Mouse (Mus musculus) heart, adult 2 months (tissue): ENCODE data around the gene Mrpl21. TPM values are rescaled to one million over a fixed set of nuclear protein-coding genes. Genes with fewer than 3 reads are reported as not detected.

ENCODE experiments used
- DNase-seq, 2 experiments: peaks; one replicate each; pipeline ENCODE4 v3.0.0; 2021
- H3K27ac ChIP-seq: fragments of 200-600 bp; 2 replicates; pipeline ENCODE4 v1.8.1; 2022
- H3K27me3 ChIP-seq: fragments of 200-500 bp; 2 replicates; pipeline ENCODE4 v1.6.1; 2012; ENCODE audit warnings: mild to moderate bottlenecking, low read length, inconsistent platforms, mixed read lengths; ENCODE audit not compliant: control insufficient read depth, insufficient read depth
- H3K36me3 ChIP-seq: fragments of 200-500 bp; 2 replicates; pipeline ENCODE4 v1.6.1; 2012; ENCODE audit warnings: low read length, inconsistent platforms; ENCODE audit not compliant: control insufficient read depth, insufficient read depth
- H3K4me1 ChIP-seq: fragments of 200-500 bp; 2 replicates; pipeline ENCODE4 v1.6.1; 2011; ENCODE audit warnings: low read length; ENCODE audit not compliant: control insufficient read depth, insufficient read depth
- H3K4me3 ChIP-seq: fragments of 200-600 bp; 2 replicates; pipeline ENCODE4 v1.8.1; 2022
- H3K79me2 ChIP-seq: fragments of 200-500 bp; replicated peaks from 2 replicates; pipeline ENCODE4 v1.6.1; 2012; ENCODE audit warnings: mild to moderate bottlenecking, inconsistent platforms, low read length, moderate library complexity, mixed read lengths; ENCODE audit not compliant: control insufficient read depth, insufficient read depth
- H3K9ac ChIP-seq: fragments of 200-500 bp; 2 replicates; pipeline ENCODE4 v1.6.1; 2012; ENCODE audit warnings: low read depth, mild to moderate bottlenecking, control low read depth, inconsistent platforms, low read length, mixed read lengths
- CTCF ChIP-seq: fragments of 200-600 bp; IDR thresholded peaks from 2 replicates; pipeline ENCODE4 v1.8.1; 2022; ENCODE audit warnings: antibody characterized with exemption, mild to moderate bottlenecking, moderate library complexity
- EP300 ChIP-seq: fragments of 200-500 bp; IDR thresholded peaks from 2 replicates; pipeline ENCODE4 v1.6.1; 2011; ENCODE audit warnings: low read depth, low read length, control low read depth; ENCODE audit not compliant: insufficient read depth
- POLR2A ChIP-seq: fragments of 200-500 bp; IDR thresholded peaks from 2 replicates; pipeline ENCODE4 v1.6.1; 2011; ENCODE audit warnings: mild to moderate bottlenecking, low read depth, low read length, control low read depth; ENCODE audit not compliant: insufficient read depth
- WGBS: fragments of 180-500 bp; shearing (Covaris S2); methylation state at CpG from one replicate; pipeline ENCODE4 v1.1.7; 2018; 5-methylcytosine and 5-hydroxymethylcytosine counted together
- intact Hi-C: fragments of 180-260 bp; cut with DNase I; formaldehyde crosslinking; loops from one replicate; pipeline ENCODE4 v1.15.1; 2025
- microRNA-seq, 2 experiments: library from miRNA; unstranded; fragments of <30 nt; microRNA quantifications; one replicate each; pipeline ENCODE4 v1.2.0; 2021
- polyA plus RNA-seq: library from polyadenylated mRNA; depleted of rRNA; stranded (reverse); fragments of >200 nt; gene quantifications from 2 replicates; pipeline ENCODE4 v1.2.3, GENCODE M21; 2012; rRNA removed
- total RNA-seq, 2 experiments: library from RNA; stranded (reverse); gene quantifications; 2 replicates each; pipeline ENCODE4 v1.2.3; 2021

Mrpl21 gene
- total and polyA plus RNA-seq, 3 experiments, result 76.9 to 90.1 (median 79.4) TPM

DNA sequence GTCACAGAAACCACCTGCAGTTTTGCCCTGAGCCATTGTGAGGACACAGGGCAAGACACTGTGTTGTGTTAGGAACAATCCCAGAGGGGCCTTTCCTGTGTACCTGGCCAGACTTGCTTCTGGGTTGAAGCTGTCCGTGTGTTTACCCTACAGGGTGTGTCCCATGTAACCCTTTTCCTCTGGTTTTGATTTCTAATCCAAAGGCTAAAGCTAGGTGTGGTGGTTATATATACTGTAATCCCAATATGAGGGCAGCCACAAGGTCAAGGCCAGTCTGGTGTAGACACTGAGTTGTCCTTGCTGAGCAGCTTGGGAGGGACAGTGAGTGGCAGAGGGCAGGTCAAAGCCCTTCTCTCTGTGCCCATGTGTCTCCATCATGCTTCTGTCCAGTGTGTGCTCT is 53.2 kb downstream of the Mrpl21 start:
- WGBS, result 28% methylated on average over 1 of the region's 1 CpGs
- Histone ChIP-seq H3K4me1 (peaks cover 39% of the 10 kb centered on the region), H3K27ac (peak overlapping the region; percentile 22), H3K9ac (no peak overlapping the region), H3K79me2 (peaks cover 21% of the 10 kb centered on the region), H3K36me3 (peaks cover 8% of the 10 kb centered on the region; the same call in 1 of the 2 replicates), H3K27me3 (no peaks in the 10 kb centered on the region), H3K4me3 (no peak overlapping the region)
- intact Hi-C loops, result no loop called here
- no peak for DNase-seq
- TF ChIP-seq EP300 (no peak), CTCF (no peak), POLR2A (no peak)

DNA sequence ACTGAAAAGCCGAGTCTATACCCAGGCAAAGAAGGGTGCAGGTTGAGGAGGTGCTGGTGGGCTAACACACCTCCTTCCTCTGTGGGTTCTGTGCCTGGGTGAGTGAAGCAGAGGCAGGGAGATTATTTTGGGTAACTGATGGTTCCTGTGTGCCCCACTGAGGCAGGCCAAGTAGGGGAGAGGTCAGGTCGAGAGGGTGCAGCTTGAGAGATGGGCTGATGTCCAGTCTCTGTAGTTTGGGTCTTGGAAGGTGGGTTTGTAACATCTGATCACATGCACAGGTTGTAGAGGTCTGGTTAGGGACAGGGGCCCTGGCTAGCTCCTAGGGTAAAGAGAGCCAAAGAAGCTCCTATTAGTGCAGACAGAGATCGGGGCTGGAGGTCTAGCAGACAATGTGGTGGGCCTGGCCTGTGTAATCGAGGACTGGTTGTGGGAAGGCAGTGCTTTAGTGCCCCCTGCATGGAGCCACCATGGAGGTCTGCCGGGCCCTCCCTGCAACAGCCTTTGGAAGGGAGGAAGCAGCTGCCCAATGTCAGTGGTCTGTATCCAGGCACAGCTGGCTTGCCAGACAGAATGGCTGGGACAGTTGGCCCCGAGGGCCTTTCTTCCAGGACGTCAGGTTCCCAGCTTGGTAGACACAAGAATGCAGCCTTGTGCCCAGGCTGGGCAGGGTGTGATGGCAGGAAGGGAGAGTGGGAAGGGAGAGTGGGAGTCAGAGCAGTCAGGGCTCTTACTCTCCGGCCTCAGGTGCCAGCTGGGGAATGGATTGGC is 54.0 kb downstream of the Mrpl21 start:
- 30% methylated on average over 8 of the region's 8 CpGs for WGBS
- intact Hi-C loops, result no loop called here

DNA sequence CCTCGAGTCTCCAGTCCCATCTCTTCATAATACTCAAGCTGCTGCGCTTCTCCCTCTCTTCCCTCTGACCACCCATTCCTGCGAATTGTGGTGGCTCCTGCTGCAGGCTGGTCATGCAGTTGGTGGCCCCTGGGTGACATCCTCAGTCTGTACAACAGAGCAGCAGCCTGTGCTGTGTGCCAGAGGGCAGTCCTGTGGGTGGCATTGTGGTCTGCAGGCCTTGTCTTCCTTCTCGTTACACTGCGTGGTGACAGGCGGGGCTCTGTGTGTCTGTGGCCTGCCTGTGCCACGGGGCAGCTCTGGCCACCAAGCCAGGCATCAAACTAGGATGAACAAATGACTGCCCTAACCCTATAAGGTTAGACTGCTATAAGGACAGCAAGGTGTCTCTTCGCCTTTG is 56.5 kb downstream of the Mrpl21 start:
- no peak for DNase-seq
- H3K79me2 ChIP-seq, result peaks cover 17% of the 10 kb centered on the region
- no peak overlapping the region for H3K27ac ChIP-seq
- no peaks in the 10 kb centered on the region for H3K27me3 ChIP-seq
- 82% methylated on average over 8 of the region's 8 CpGs for WGBS
- peaks cover 1% of the 10 kb centered on the region; the same call in 1 of the 2 replicates for H3K36me3 ChIP-seq
- H3K9ac ChIP-seq, result no peak overlapping the region
- peaks cover 31% of the 10 kb centered on the region for H3K4me1 ChIP-seq
- no peak for TF ChIP-seq EP300
- no peak overlapping the region for H3K4me3 ChIP-seq
- intact Hi-C loops, result no loop called here

More for the DNA sequence above, 54.0 kb downstream of the Mrpl21 start:
- H3K36me3 ChIP-seq, result peaks cover 8% of the 10 kb centered on the region; the same call in 1 of the 2 replicates
- TF ChIP-seq EP300 (no peak), POLR2A (no peak)
- H3K4me1 ChIP-seq, result peaks cover 39% of the 10 kb centered on the region
- peak; percentile 47 to 48 for DNase-seq
- peaks cover 23% of the 10 kb centered on the region for H3K79me2 ChIP-seq
- no peak overlapping the region for H3K4me3 ChIP-seq
- peak overlapping the region; percentile 22 for H3K27ac ChIP-seq
- no peak overlapping the region for H3K9ac ChIP-seq
- no peaks in the 10 kb centered on the region for H3K27me3 ChIP-seq

DNA sequence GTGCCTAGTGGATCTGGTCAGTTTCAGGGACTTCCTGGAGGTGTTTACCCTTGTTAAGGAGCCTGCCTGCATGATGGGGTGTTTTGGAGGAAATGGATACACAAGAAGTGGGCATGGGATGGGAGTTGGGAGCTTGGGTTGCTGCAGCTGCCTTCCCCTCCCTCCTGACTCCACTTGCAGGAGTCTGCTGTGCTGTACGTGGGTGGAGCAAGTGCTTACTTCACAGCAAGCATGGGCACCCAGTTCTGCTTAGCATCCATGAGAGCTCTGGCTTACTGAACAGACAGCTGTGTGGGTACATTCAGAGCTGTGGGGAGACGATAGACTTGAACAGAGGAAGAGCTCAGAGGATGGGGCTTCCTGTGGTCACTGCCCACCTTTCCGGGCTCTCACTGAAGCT is 58.3 kb downstream of the Mrpl21 start:
- H3K27ac ChIP-seq, result no peak overlapping the region
- no peaks in the 10 kb centered on the region for H3K36me3 ChIP-seq
- no peak overlapping the region for H3K4me3 ChIP-seq
- H3K4me1 ChIP-seq, result peaks cover 18% of the 10 kb centered on the region
- H3K9ac ChIP-seq, result no peak overlapping the region
- H3K27me3 ChIP-seq, result no peaks in the 10 kb centered on the region
- intact Hi-C loops, result no loop called here
- TF ChIP-seq POLR2A, result no peak
- no peak for TF ChIP-seq EP300
- peaks cover 14% of the 10 kb centered on the region for H3K79me2 ChIP-seq
- 58% methylated on average over 3 of the region's 3 CpGs for WGBS
- DNase-seq, result no peak

Small RNA genes within 50 kb of the gene (microRNA-seq; reads per million reads assigned to microRNA genes)
- 0 reads per million in 2 experiments for gene Mir6984

Other genes starting within 250 kb of the Mrpl21 start
- gene Ighmbp2, start 116 bp downstream of the Mrpl21 start, total RNA-seq, result 1 to 10 TPM; 2.2 to 2.8 TPM
- gene Ighmbp2, start 116 bp downstream of the Mrpl21 start, polyA plus RNA-seq, result 2.3 and 2.7 TPM in 2 replicates
- 10 to 100 TPM; 44.0 to 54.7 TPM for gene Cpt1a, start 39.4 kb downstream of the Mrpl21 start, total RNA-seq
- gene Cpt1a, start 39.4 kb downstream of the Mrpl21 start, polyA plus RNA-seq, result 42.9 and 49.4 TPM in 2 replicates
- 1 to 10 TPM; 2.5 to 2.6 TPM for gene Tesmin, start 106.0 kb downstream of the Mrpl21 start, total RNA-seq
- 1.8 and 2.2 TPM in 2 replicates for gene Tesmin, start 106.0 kb downstream of the Mrpl21 start, polyA plus RNA-seq
- gene Gal, start 131.6 kb downstream of the Mrpl21 start, total RNA-seq, result not detected
- gene Gal, start 131.6 kb downstream of the Mrpl21 start, polyA plus RNA-seq, result 0.14 TPM in 1 of 2 replicates, not detected in the other